Mouse (Mus musculus) liver, embryonic 14.5 days (tissue): ENCODE results near the gene Casp12. TPM values are rescaled to one million over a fixed set of nuclear protein-coding genes. Genes with fewer than 3 reads are reported as not detected.
A peak's percentile ranks its signal among the peaks of the same experiment; 100 is the strongest.

Experiments used
- ATAC-seq: fragments of 200-750 bp; cut with Nextera tagmentation; 2 replicates; pipeline ENCODE4 v1.8.0; 2017; ENCODE audit warnings: moderate number of reproducible peaks, mild to moderate bottlenecking, moderate library complexity; ENCODE audit not compliant: insufficient read depth
- DNase-seq, 3 experiments: peaks; one replicate each; pipeline ENCODE4 v3.0.0-alpha.2; 2012 to 2013; ENCODE audit warnings: low read depth in 3 of 3, low spot score in 3 of 3
- H3K27ac ChIP-seq: fragments of 300-500 bp; sonication (generic); 2 replicates; pipeline ENCODE4 v1.5.1; 2014; ENCODE audit warnings: moderate library complexity, mild to moderate bottlenecking, control low read depth, inconsistent platforms
- H3K27me3 ChIP-seq: fragments of 300-500 bp; sonication (generic); 2 replicates; pipeline ENCODE4 v1.6.1; 2014; ENCODE audit warnings: mild to moderate bottlenecking, low read length, moderate library complexity; ENCODE audit not compliant: control insufficient read depth, insufficient read depth
- H3K36me3 ChIP-seq: fragments of 300-500 bp; sonication (generic); replicated peaks from 2 replicates; pipeline ENCODE4 v1.6.1; 2014; ENCODE audit warnings: low read depth; ENCODE audit not compliant: control insufficient read depth, insufficient read depth
- H3K4me1 ChIP-seq, 2 experiments: fragments of 200-500 bp in 1 of 2; fragments of 300-500 bp in 1 of 2; sonication (generic) in 1 of 2; replicated peaks; 2 replicates each; pipeline ENCODE4 v1.6.1; 2012 to 2014; ENCODE audit warnings: antibody characterized with exemption in 1 of 2, inconsistent platforms in 1 of 2, low read length in 1 of 2; ENCODE audit not compliant: control insufficient read depth in 2 of 2, insufficient read depth in 2 of 2
- H3K4me2 ChIP-seq: fragments of 300-500 bp; sonication (generic); 2 replicates; pipeline ENCODE4 v1.6.1; 2014; ENCODE audit warnings: low read depth, mild to moderate bottlenecking, control low read depth, moderate library complexity
- H3K4me3 ChIP-seq, 2 experiments: fragments of 200-500 bp in 1 of 2; fragments of 300-500 bp in 1 of 2; sonication (generic) in 1 of 2; 2 replicates each; pipeline ENCODE4 v1.5.1; 2012 to 2014; ENCODE audit warnings: low read depth in 2 of 2, low read length in 2 of 2, mild to moderate bottlenecking in 2 of 2, control low read depth in 1 of 2, inconsistent platforms in 1 of 2, moderate library complexity in 1 of 2; ENCODE audit not compliant: insufficient read depth in 1 of 2
- H3K9ac ChIP-seq: fragments of 300-500 bp; sonication (generic); replicated peaks from 2 replicates; pipeline ENCODE4 v1.6.1; 2014; ENCODE audit warnings: mild to moderate bottlenecking, control low read depth, moderate library complexity
- H3K9me3 ChIP-seq: fragments of 300-500 bp; sonication (generic); 2 replicates; pipeline ENCODE4 v1.6.1; 2016; ENCODE audit warnings: low read length, mixed read lengths; ENCODE audit not compliant: control insufficient read depth
- CTCF ChIP-seq: IDR thresholded peaks from 2 replicates; pipeline ENCODE4 v1.5.1; 2016; ENCODE audit warnings: antibody characterized with exemption, low read depth, control low read depth
- EP300 ChIP-seq: IDR thresholded peaks from 2 replicates; pipeline ENCODE4 v1.6.1; 2016; ENCODE audit warnings: antibody characterized with exemption, low read depth
- WGBS: fragments of 180-500 bp; shearing (Covaris S2); extraction: QIAGEN DNeasy Blood & Tissue Kit; methylation state at CpG from one replicate; pipeline ENCODE4 v1.1.7; 2014; ENCODE audit not compliant: insufficient replicate concordance; 5-methylcytosine and 5-hydroxymethylcytosine counted together
- polyA plus RNA-seq, 2 experiments: library from polyadenylated mRNA; depleted of rRNA in 1 of 2; stranded (reverse) in 1 of 2; unstranded in 1 of 2; fragments of >200 nt; fragmentation: Nextera tagmentation in 1 of 2; extraction: Ambion mirVana in 1 of 2; gene quantifications; 2 replicates each; pipeline versions ENCODE4 v1.2.1 to v1.2.3; 2012 to 2014

Casp12 gene
- polyA plus RNA-seq, 2 experiments, result 0.10 to 0.32 TPM

DNA sequence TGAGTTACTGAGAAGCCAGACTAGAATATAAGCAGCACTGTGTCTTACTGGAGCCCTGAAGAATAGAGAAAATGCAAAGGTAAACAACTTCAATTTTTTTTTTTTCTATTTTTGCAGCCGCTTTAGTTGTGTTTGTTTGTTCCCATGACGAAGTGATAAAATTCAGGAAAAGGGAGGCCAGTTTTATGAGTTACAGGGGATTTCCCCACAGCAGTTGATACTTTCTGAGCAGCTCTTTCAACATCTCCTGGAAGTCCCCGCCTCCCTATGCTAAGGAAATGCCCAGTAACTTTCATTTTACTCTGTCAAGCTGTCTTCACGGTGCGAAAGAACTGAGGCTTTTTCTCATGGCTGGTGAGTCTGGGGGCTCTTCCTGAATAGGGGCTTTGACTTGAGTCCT is 36.7 kb upstream of the Casp12 start, which contains the start of gene Casp4:
TSS of gene Casp4 (plus strand) at position 268 of the 400 bp plus-strand sequence.
- H3K4me1 ChIP-seq, result no peaks in the 10 kb centered on the region
- DNase-seq, result peak in 1 of 3 experiments; percentile 6
- H3K27ac ChIP-seq, result no peak within 1 kb of the TSS

DNA sequence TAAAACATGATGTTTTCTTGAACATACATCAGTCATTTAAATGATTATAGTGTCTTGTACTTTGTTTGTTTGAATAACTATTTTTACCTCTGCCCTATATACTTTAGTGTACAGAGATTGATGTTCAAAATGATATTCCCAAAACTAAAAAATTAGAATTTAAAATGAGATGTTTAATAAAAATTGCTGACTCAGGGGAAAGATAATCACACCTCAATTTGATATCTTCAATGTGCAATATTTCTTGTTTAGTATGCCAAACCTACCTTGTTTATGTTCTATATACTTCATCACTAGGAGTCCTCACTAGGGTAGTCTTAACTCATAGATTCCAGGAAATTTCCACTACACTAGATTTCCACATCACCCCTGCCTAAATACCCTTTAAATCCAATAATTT is 35.1 kb upstream of the Casp12 start:
- Histone ChIP-seq H3K4me3 (no peak overlapping the region), H3K9ac (no peak overlapping the region), H3K36me3 (no peaks in the 10 kb centered on the region), H3K4me2 (no peak overlapping the region), H3K4me1 (no peaks in the 10 kb centered on the region), H3K27me3 (no peaks in the 10 kb centered on the region), H3K27ac (no peak overlapping the region), H3K9me3 (no peaks in the 10 kb centered on the region)
- ATAC-seq, result no peak
- no peak for TF ChIP-seq CTCF
- no peak for TF ChIP-seq EP300
- no peak for DNase-seq

More for the DNA sequence above, 36.7 kb upstream of the Casp12 start, which contains the start of gene Casp4:
- H3K4me2 ChIP-seq, result no peak within 1 kb of the TSS
- no peaks in the 10 kb centered on the region for H3K36me3 ChIP-seq
- no peaks in the 10 kb centered on the region for H3K27me3 ChIP-seq
- H3K9me3 ChIP-seq, result no peaks in the 10 kb centered on the region
- H3K9ac ChIP-seq, result no peak within 1 kb of the TSS
- no peak for TF ChIP-seq EP300
- TF ChIP-seq CTCF, result no peak
- 23% methylated on average over 5 of the region's 5 CpGs for WGBS
- peak within 1 kb of the TSS in 1 of 2 experiments; percentile 16; a peak in 1 of 4 replicates for H3K4me3 ChIP-seq
- ATAC-seq, result no peak

DNA sequence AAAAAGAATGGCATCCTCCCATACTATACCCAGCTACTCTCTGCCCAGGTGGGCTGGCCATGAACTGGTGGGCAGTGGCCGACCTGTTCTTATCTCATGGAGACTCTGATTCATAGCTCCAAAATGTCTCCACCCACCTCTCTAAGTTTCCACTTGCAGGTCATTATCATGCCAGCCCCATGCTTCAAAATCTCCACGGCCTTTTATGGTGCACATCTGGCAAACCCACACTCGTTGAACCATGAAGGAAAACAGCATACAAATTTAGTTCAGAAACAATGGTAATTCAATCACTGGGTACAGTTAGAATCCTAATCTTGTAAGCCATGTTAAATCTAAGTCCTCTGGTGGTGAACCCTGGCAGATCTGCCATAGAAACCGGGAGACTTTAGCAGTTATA is 33.8 kb upstream of the Casp12 start:
- Histone ChIP-seq H3K4me1 (no peaks in the 10 kb centered on the region), H3K9me3 (no peaks in the 10 kb centered on the region), H3K4me2 (no peak overlapping the region), H3K27me3 (no peaks in the 10 kb centered on the region), H3K27ac (no peak overlapping the region), H3K4me3 (no peak overlapping the region), H3K9ac (no peak overlapping the region), H3K36me3 (no peaks in the 10 kb centered on the region)
- DNase-seq, result no peak
- ATAC-seq, result no peak
- TF ChIP-seq EP300 (no peak), CTCF (no peak)
- 51% methylated on average over 4 of the region's 4 CpGs for WGBS

DNA sequence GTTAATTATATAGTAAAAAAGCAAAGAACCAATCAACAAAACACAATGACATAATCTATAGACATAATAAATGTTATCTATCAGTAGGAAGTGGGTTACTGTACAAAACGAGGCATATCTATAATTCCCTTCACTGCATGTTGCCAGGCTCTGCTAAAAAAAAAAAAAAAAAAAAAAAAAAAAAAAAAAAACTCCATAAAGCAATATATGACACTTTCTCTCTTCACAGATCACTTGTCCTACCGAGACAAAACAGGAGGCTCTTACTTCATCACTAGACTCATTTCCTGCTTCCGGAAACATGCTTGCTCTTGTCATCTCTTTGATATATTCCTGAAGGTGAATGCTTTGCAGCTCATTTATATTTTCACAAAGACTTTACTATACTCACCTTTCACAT is 17.0 kb upstream of the Casp12 start:
- H3K9ac ChIP-seq, result no peak overlapping the region
- H3K27me3 ChIP-seq, result no peaks in the 10 kb centered on the region
- no peak overlapping the region for H3K4me3 ChIP-seq
- DNase-seq, result no peak
- H3K4me1 ChIP-seq, result no peaks in the 10 kb centered on the region
- H3K27ac ChIP-seq, result no peak overlapping the region
- H3K36me3 ChIP-seq, result no peaks in the 10 kb centered on the region
- no peaks in the 10 kb centered on the region for H3K9me3 ChIP-seq
- TF ChIP-seq CTCF (no peak), EP300 (no peak)
- no peak for ATAC-seq
- 34% methylated on average over 3 of the region's 3 CpGs for WGBS
- H3K4me2 ChIP-seq, result no peak overlapping the region

DNA sequence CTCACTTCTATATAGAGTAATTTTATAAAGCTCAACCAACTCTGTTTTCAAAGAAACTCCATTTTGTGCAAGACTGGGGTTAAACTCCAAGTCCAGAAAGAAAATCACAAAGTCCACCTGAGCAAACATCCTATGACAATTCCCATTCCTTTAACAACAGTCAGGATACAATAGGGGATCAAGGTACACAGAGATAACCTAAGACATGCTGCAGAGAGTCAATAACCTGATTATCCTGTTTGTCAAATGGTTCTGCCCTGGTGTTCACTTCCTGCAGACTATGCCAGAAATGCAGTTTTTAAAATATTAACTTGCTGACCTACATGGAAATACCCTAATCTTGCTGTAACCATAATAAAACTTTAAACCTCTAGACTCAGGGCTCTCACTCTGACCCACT is 12.8 kb upstream of the Casp12 start:
- no peak for ATAC-seq

DNA sequence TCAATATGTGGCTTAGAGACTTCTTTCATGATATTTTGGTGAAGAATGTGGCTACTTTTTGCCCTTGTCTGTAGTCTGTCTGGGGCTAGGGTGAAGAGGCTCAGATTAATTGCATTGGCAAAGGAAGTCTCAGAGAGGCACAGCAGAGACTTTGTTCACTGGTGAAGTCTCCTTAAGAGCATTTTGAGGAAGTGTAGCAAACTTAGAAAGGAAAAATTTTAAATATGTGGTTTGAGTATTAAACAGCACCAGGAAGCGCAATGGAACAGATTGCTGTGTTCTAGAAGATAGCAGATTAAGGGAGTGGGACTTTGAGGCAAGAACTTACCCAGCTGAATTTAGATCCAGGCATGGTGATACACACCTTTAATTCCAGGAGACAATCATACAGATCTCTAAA is 11.8 kb upstream of the Casp12 start:
- H3K4me2 ChIP-seq, result no peak overlapping the region
- H3K27ac ChIP-seq, result no peak overlapping the region
- WGBS, result 59% methylated on average over 1 of the region's 1 CpGs
- H3K4me3 ChIP-seq, result no peak overlapping the region
- DNase-seq (no peak), ATAC-seq (no peak)
- TF ChIP-seq CTCF, result no peak
- no peak for TF ChIP-seq EP300
- no peak overlapping the region for H3K9ac ChIP-seq
- no peaks in the 10 kb centered on the region for H3K9me3 ChIP-seq
- H3K4me1 ChIP-seq, result no peaks in the 10 kb centered on the region
- H3K36me3 ChIP-seq, result no peaks in the 10 kb centered on the region
- no peaks in the 10 kb centered on the region for H3K27me3 ChIP-seq

More for the DNA sequence above, 12.8 kb upstream of the Casp12 start:
- Histone ChIP-seq H3K4me1 (no peaks in the 10 kb centered on the region), H3K36me3 (no peaks in the 10 kb centered on the region), H3K27me3 (no peaks in the 10 kb centered on the region), H3K9ac (no peak overlapping the region), H3K27ac (no peak overlapping the region), H3K4me3 (no peak overlapping the region), H3K9me3 (no peaks in the 10 kb centered on the region), H3K4me2 (no peak overlapping the region)
- no peak for DNase-seq
- TF ChIP-seq CTCF, result no peak
- TF ChIP-seq EP300, result no peak
